Mouse (Mus musculus) cortical plate, adult 2 months (tissue): ENCODE measurements around the gene Use1. TPM values are rescaled to one million over a fixed set of nuclear protein-coding genes. Genes with fewer than 3 reads are reported as not detected.
"Not testable (repeated sequence)": the region's sequence is repeated elsewhere in the genome, so short reads cannot be mapped to it uniquely, and the experiment has no call there.

ENCODE experiments used
- H3K27ac ChIP-seq: fragments of 200-500 bp; 2 replicates; pipeline ENCODE4 v1.5.1; 2012; ENCODE audit warnings: low read length, control low read depth, inconsistent platforms; ENCODE audit not compliant: insufficient read depth
- H3K4me1 ChIP-seq: fragments of 200-500 bp; 2 replicates; pipeline ENCODE4 v1.6.1; 2011; ENCODE audit warnings: low read length; ENCODE audit not compliant: control insufficient read depth, insufficient read depth
- H3K4me3 ChIP-seq: fragments of 200-500 bp; 2 replicates; pipeline ENCODE4 v1.5.1; 2011; ENCODE audit warnings: mild to moderate bottlenecking, low read length, control low read depth; ENCODE audit not compliant: insufficient read depth
- CTCF ChIP-seq: fragments of 200-500 bp; IDR thresholded peaks from 2 replicates; pipeline ENCODE4 v1.5.1; 2011; ENCODE audit warnings: mild to moderate bottlenecking, control low read depth, low read length; ENCODE audit not compliant: insufficient read depth; ENCODE audit errors: extremely low read depth
- POLR2A ChIP-seq: fragments of 200-500 bp; IDR thresholded peaks from 2 replicates; pipeline ENCODE4 v1.6.1; 2011; ENCODE audit warnings: mild to moderate bottlenecking, low read length, control low read depth; ENCODE audit not compliant: insufficient read depth; ENCODE audit errors: extremely low read depth
- polyA plus RNA-seq: library from polyadenylated mRNA; depleted of rRNA; stranded (reverse); fragments of >200 nt; gene quantifications from 2 replicates; pipeline ENCODE4 v1.2.3, GENCODE M21; 2012; rRNA removed

Use1 gene
- 181 and 187 TPM in 2 replicates for polyA plus RNA-seq

DNA sequence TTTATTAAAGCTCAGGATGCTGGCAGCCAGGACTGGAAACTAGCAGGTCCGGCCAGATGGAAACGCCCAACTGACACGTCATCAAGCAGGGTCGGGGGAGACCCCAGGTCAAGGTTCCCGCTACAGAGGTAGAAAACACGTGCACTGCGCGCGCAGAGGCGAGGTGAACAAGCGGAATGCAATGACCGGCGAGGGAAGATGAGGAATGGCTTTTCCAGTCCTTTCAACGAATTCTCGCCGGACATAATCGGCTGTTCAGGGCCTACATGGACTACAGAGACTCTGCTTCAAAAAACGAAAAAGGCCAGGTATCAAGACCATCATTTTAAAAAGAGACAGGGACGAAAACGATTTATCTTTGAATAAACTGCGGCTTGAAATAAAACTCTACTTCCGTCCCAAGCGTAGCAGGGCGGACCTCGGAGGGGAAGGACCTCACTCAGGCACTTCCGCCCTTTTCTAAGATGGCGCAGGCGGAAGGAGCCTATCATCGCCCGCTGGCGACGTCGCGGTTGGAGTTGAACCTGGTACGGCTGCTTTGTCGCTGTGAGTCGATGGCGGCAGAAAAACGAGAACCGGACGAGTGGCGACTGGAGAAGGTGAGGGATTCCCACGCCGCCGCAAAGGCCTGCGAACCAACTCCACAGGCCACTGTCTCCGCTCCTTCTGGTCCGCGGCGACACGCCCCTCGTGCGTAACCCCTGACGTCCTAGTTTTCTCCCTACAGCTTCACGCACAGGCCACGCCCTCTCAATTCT lies at the start of gene Use1:
Gene Use1, plus strand, starts transcription at position 78 of the 758 bp plus-strand sequence.
- peak within 1 kb of the TSS; percentile 89 for H3K27ac ChIP-seq
- peak within 1 kb of the TSS; percentile 53 for H3K4me3 ChIP-seq
- TF ChIP-seq CTCF (no peak), POLR2A (peak; percentile 72)
- no peaks in the 10 kb centered on the region; the same call in 1 of the 2 replicates for H3K4me1 ChIP-seq

DNA sequence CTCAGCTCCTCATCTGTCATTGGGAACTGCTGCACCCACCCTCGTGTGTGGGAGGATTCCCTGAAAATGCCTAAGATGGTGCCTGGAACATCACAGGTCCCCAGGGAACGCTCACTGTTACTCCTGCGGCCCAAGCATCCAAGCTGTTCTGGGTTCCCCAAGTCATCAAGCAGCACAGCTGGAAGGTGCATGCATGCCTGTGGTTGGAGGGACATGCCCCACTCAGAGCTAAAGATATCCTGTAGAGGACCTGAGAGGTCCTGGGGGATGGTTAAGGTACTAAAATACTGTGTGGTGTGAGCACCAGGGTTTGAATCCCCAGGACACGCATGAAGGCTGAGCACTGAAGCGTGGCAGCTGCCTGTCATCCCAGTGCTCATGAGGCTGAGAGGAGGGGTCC lies 48.0 kb upstream of the Use1 start:
- H3K27ac ChIP-seq, H3K4me3 ChIP-seq, H3K4me1 ChIP-seq: not testable (repeated sequence)

DNA sequence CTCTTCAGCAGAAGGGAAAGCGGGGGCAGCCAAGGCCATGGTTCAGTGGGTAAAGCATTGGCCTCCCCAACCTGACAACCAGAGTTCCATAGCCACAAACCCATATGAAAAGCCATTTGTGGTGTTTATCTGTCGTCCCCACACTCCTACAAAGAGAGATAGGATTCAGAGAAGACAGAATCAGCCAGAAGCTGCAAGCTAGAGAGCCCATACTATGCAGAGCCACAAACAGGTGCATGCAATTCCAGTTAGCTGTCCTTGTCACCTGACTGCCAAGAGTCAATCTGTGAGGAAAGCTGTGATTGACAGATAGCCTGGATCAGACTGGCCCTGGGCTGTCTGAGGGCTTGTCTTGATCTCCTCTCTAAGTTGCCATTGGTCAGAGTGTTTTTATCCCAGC lies 46.9 kb upstream of the Use1 start:
- H3K4me1 ChIP-seq, H3K27ac ChIP-seq, H3K4me3 ChIP-seq: not testable (repeated sequence)

DNA sequence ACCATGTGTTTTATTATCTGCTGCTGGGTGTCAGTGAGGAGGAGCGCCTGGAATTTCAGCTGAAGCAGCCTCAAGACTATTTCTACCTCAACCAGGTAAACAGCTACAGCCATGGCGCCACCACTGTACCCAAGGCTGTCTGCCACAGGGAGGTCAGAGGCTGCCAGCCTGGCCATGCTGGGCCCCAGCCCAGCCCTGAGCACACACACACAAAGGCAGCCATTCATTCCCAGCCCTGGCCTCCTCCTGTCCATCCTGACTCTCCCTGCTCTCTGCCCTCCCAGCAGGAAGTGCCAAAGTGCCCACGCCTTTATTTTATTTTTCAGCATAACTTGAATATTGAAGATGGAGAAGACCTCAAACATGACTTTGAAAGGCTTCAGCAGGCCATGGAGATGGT lies 43.7 kb upstream of the Use1 start:
- Histone ChIP-seq H3K27ac (no peak overlapping the region), H3K4me1 (no peaks in the 10 kb centered on the region), H3K4me3 (no peak overlapping the region)
- TF ChIP-seq POLR2A (no peak), CTCF (no peak)

DNA sequence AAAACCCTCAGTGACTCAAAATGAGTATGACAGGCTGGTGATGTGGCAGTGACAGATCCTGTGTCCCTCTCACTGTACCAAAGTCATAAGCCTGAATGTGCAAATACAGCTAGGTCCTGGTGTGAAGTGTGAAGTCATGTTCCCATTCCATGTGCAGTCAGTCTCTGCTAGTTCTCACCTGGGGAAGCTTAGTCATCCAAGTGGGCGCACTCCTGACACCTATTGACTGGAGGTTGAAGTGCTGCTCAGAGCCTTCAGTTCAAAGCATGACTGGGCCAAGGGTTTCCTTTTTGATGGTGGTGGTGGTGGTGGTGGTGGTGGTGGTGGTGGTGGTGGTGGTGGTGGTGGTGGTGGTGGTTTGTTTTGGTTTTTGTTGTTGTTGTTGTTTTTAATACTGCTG lies 41.8 kb upstream of the Use1 start:
- TF ChIP-seq POLR2A = no peak
- TF ChIP-seq CTCF = peak; percentile 33
- Histone ChIP-seq H3K4me1 (no peaks in the 10 kb centered on the region), H3K4me3 (no peak overlapping the region), H3K27ac (no peak overlapping the region)

DNA sequence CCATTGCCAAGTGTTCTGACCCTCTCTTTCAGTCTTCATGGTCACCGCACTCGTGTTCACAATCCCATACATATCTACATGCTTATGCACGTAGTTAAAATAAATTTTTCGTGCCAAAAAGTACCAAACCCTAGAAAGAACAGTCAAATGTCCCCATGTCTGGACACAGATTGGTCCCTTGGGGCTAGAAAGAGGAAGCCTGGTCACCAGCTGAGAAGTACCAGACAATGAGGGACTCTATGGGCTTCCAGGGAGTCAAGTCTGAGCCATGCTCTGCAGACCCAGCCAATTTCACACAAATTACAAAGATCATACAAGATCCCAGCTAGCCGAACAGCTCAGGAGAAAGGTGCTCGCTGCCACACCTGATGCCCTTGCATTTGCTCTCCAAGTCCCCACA lies 28.8 kb upstream of the Use1 start:
- H3K4me1 ChIP-seq, H3K27ac ChIP-seq, H3K4me3 ChIP-seq: not testable (repeated sequence)

DNA sequence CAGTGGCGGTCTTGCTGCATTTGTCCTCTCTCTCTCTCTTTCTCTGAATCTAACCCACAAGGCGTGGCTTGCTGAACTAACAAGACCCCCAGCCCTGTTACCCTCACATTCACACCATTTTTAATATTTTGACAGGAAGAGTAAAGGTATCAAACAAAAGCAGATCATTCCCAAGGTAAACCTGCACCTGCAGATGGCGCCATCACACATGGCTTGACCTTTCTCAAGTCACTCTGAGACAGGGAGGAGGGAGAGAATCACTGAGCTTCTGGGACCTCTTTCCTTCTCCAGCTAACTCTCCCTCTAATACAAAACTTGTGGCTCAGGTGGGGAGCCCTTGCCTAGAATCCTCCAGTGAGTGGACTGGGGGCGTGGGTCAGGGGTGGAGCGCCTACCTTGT lies 26.0 kb upstream of the Use1 start:
- TF ChIP-seq CTCF = peak; percentile 34; the same call in 1 of the 2 replicates
- no peak for TF ChIP-seq POLR2A
- Histone ChIP-seq H3K27ac (no peak overlapping the region), H3K4me3 (no peak overlapping the region), H3K4me1 (no peaks in the 10 kb centered on the region)

DNA sequence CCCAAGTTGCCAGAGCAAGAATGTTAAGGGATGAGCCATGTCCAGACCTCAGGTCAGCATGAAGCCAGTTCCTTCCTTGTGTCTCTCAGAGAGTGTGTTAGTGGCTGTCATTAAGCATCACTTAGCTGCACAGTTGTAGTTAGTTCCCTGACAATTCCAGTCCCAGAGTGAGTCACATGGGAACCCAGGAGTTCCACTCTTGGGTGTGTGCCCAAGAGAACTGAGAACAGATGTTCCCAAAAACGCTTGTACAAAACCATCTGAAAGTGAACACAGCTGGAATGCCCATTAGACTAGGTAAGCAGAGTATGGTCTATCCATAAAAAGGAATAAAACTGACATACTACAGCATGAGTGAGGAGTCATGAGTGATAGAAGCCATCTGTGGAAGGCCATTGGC lies 20.1 kb upstream of the Use1 start:
- Histone ChIP-seq H3K4me1 (no peaks in the 10 kb centered on the region), H3K4me3 (no peak overlapping the region), H3K27ac (no peak overlapping the region)
- TF ChIP-seq POLR2A = no peak

DNA sequence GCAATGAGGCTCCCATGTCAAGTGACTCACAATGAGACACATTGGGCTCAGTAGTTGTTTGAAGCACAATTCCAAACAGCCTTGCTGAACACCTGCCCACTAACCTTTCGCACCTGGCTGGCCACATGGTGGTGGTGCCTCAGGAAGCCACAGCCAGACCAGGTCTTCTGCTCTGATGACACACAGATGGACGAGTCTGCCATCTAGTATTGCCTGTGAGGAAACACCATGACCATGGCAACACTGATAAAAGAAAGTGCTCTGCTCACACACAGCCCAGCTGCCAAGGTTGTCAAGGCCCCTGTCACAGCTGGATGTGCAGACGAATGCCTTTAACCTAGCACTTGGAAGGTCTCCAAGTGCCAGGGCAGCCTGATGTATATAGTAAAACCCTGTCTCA lies 15.5 kb upstream of the Use1 start:
- Histone ChIP-seq H3K27ac (no peak overlapping the region), H3K4me3 (no peak overlapping the region), H3K4me1 (no peaks in the 10 kb centered on the region)
- no peak for TF ChIP-seq CTCF
- TF ChIP-seq POLR2A = no peak

DNA sequence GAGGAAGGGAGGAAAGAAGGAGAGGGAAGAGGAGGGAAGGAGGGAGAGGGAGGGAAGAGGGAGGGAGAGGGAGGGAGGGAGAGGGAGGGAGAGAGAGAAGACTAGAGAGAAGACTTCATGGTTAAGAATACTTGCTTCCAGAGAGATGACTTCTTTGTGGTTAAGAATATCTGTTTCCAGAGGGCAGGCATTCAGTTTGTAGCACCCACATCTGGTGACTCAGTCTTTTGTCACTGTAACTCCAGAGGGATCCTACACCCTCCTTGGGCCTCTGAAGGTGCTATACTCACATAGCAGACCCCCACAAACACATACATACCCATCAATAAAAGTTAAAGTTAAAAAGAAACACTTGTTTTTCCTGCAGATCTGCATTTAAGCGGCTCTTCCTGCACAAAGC lies 15.1 kb upstream of the Use1 start:
- Histone ChIP-seq H3K27ac (no peak overlapping the region), H3K4me3 (no peak overlapping the region), H3K4me1 (no peaks in the 10 kb centered on the region)
- TF ChIP-seq POLR2A = no peak

DNA sequence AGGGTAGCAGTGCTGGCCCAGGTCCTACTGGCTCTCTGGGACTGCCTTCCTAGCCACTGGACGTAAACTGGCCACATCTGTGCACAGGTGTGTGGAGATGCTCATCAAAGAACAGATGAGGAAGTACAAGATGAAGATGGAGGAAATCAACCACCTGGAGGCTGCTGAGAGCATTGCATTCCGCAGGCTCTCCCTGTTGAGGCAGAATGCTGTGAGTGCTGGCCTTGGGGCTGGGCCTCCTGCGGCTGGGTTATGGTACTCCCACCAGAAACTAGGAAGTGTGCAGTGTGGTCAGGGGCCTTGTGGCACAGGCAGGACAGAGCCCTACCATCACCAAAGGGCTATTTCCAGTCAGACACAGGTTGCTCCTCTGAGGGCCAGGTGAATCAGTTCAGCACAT lies 8.6 kb upstream of the Use1 start:
- no peak for TF ChIP-seq POLR2A
- no peak for TF ChIP-seq CTCF
- no peak overlapping the region for H3K4me3 ChIP-seq
- H3K27ac ChIP-seq = no peak overlapping the region
- H3K4me1 ChIP-seq = no peaks in the 10 kb centered on the region
